Mouse (Mus musculus): ENCODE results near the gene Dcst2. TPM values are rescaled to one million over a fixed set of nuclear protein-coding genes. Genes with fewer than 3 reads are reported as not detected.

Dcst2 gene
- polyA plus RNA-seq, 1 experiment from 2014 or later: 10.0 TPM

- ATAC-seq: peak; percentile 84
- 4% methylated on average over 24 of the region's 29 CpGs for WGBS
- peaks cover 33% of the 10 kb centered on the region for H3K36me3 ChIP-seq (ENCODE audit: control insufficient read depth, insufficient read depth)
Observed at GRCm38 (mm10) chr3:89378394-89379067, 16.8 kb downstream of the Dcst2 start.

DNA sequence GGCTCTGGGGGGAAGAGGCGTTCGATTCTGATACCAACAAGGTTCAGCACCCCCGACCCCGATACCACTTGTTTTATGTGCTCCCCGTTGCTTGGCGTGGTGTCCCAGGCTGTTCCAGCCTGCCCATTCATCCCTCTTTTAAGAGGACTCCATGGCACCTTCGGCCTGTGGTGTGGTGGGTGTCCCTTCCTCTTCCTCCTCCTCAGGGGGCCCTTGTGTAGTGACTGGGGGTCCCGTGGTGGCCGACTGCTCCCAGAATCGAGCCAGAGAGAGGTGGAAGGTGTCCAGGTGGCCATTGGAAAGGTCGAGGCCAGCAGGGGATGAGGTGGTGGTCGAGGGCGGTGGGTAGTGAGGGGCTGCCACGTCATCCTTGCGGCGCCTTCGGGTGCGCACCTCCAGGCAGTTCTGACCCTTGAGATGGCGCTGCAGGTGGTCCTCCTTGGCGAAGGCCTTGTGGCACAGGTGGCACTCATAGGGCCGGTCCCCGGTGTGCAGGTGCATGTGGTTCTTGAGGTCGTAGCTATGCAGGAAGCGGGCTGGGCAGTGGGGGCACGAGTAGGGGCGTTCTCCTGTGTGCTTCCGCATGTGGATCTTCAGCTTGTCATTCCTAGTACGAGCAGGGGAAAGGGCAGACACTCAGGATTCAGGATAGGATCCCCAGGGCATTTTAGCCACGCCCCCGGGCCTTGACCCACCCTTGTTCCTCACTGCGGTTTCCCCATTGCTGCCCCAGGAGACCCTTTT is 17.8 kb downstream of the Dcst2 start:
- Histone ChIP-seq H3K9ac (ENCODE audit: low read depth, low read length) (no peak overlapping the region), H3K4me3 (ENCODE audit: low read depth, low read length) (no peak overlapping the region), H3K36me3 (ENCODE audit: control insufficient read depth, insufficient read depth) (peaks cover 41% of the 10 kb centered on the region), H3K4me1 (replicated peaks; ENCODE audit: control insufficient read depth, insufficient read depth, low read length) (peaks cover 9% of the 10 kb centered on the region), H3K9me3 (ENCODE audit: control insufficient read depth) (no peaks in the 10 kb centered on the region), H3K4me2 (replicated peaks; ENCODE audit: low read depth) (no peak overlapping the region), H3K27ac (ENCODE audit: low read depth, low read length) (0 out of 2 replicates have a peak overlapping the region, but pooled peaks have one; percentile 62), H3K27me3 (replicated peaks; ENCODE audit: control insufficient read depth, insufficient read depth, low read length) (no peaks in the 10 kb centered on the region)
- TF ChIP-seq CTCF (IDR thresholded peaks at IDR 0.05; ENCODE audit: low read depth): no peak
- no peak for ATAC-seq
- WGBS: 84% methylated on average over 31 of the region's 31 CpGs

More at GRCm38 (mm10) chr3:89378394-89379067, 16.8 kb downstream of the Dcst2 start:
- Histone ChIP-seq H3K4me1 (replicated peaks; ENCODE audit: control insufficient read depth, insufficient read depth, low read length) (peaks cover 9% of the 10 kb centered on the region; the same call in 1 of the 2 replicates), H3K4me2 (replicated peaks; ENCODE audit: low read depth) (peak overlapping the region; percentile 68), H3K27me3 (replicated peaks; ENCODE audit: control insufficient read depth, insufficient read depth, low read length) (no peaks in the 10 kb centered on the region), H3K27ac (ENCODE audit: low read depth, low read length) (peak overlapping the region; percentile 62), H3K9ac (ENCODE audit: low read depth, low read length) (peak overlapping the region; percentile 22; the same call in 1 of the 2 replicates), H3K4me3 (ENCODE audit: low read depth, low read length) (peak overlapping the region; percentile 45), H3K9me3 (ENCODE audit: control insufficient read depth) (no peaks in the 10 kb centered on the region)
- peak; percentile 96 for TF ChIP-seq CTCF (IDR thresholded peaks at IDR 0.05; ENCODE audit: low read depth)

DNA sequence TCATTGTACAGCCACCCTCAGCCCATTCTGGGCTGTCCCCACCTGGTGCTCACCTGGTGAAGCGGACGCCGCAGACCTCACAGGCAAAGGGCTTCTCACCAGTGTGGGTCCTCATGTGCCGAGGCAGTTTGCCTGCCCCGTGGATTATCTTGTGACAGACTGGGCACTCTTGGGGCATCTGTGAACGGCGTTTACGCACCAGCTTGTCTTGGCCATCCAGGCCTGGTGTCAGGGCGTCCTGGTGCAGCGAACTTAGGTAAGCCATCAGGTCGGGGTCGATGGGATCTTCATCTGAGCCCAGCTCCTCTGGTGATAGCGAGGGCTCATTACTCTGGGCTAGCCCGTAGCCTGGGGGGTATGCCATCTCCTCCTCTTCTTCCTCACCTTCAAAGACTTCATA is 18.5 kb downstream of the Dcst2 start:
- 89% methylated on average over 14 of the region's 14 CpGs for WGBS
- H3K36me3 ChIP-seq (ENCODE audit: control insufficient read depth, insufficient read depth): peaks cover 43% of the 10 kb centered on the region
- no peak overlapping the region for H3K27ac ChIP-seq (ENCODE audit: low read depth, low read length)
- no peaks in the 10 kb centered on the region for H3K9me3 ChIP-seq (ENCODE audit: control insufficient read depth)
- no peak for ATAC-seq
- no peak overlapping the region for H3K4me2 ChIP-seq (replicated peaks; ENCODE audit: low read depth)
- TF ChIP-seq CTCF (IDR thresholded peaks at IDR 0.05; ENCODE audit: low read depth): no peak
- H3K9ac ChIP-seq (ENCODE audit: low read depth, low read length): no peak overlapping the region
- peaks cover 9% of the 10 kb centered on the region for H3K4me1 ChIP-seq (replicated peaks; ENCODE audit: control insufficient read depth, insufficient read depth, low read length)
- no peak overlapping the region for H3K4me3 ChIP-seq (ENCODE audit: low read depth, low read length)
- no peaks in the 10 kb centered on the region for H3K27me3 ChIP-seq (replicated peaks; ENCODE audit: control insufficient read depth, insufficient read depth, low read length)

DNA sequence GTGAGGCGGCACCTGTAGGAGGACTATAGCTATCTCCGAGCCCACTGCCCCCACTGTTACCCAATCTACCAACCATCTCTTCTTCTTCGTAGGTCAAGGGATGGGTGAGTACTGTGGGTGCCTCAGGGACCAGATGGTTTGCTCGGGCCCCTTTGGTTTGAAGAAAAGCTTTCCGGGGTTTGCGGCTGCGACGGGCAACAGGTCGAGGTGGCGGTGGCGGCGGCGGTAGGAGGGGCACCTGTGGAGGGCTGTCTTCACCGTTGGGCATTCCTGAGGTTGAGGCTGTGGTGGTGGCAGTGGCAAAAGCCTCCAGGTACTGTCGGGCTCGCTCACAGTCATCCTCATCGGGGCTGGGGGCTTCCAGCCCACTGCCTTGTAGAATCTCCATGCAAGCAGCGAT is 18.9 kb downstream of the Dcst2 start:
- Histone ChIP-seq H3K36me3 (ENCODE audit: control insufficient read depth, insufficient read depth) (peaks cover 43% of the 10 kb centered on the region), H3K27ac (ENCODE audit: low read depth, low read length) (no peak overlapping the region), H3K27me3 (replicated peaks; ENCODE audit: control insufficient read depth, insufficient read depth, low read length) (no peaks in the 10 kb centered on the region), H3K4me2 (replicated peaks; ENCODE audit: low read depth) (no peak overlapping the region), H3K9ac (ENCODE audit: low read depth, low read length) (no peak overlapping the region), H3K9me3 (ENCODE audit: control insufficient read depth) (no peaks in the 10 kb centered on the region), H3K4me3 (ENCODE audit: low read depth, low read length) (no peak overlapping the region), H3K4me1 (replicated peaks; ENCODE audit: control insufficient read depth, insufficient read depth, low read length) (peaks cover 9% of the 10 kb centered on the region)
- TF ChIP-seq CTCF (IDR thresholded peaks at IDR 0.05; ENCODE audit: low read depth): no peak
- 90% methylated on average over 18 of the region's 18 CpGs for WGBS
- ATAC-seq: no peak

DNA sequence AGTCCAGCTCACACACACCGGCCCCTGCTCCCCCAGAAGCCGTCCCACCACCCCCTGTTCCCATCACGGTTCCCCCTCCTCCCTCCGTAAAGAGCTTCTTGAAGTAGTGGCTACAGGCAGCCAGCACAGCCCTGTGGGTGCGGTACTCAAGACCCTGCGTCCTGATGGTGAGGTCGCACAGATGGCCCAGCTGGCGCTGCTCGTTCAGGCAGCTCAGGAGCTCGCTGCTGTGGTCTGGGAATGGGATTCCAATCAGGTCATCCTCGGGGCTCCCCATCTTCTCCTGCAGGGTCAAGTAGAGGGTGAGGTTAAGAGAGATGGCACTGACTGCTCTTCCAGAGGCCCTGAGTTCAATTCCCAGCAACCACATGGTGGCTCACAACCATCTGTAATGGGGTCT is 19.5 kb downstream of the Dcst2 start:
- H3K27ac ChIP-seq (ENCODE audit: low read depth, low read length): no peak overlapping the region
- peaks cover 9% of the 10 kb centered on the region for H3K4me1 ChIP-seq (replicated peaks; ENCODE audit: control insufficient read depth, insufficient read depth, low read length)
- H3K4me3 ChIP-seq (ENCODE audit: low read depth, low read length): no peak overlapping the region
- H3K9ac ChIP-seq (ENCODE audit: low read depth, low read length): no peak overlapping the region
- TF ChIP-seq CTCF (IDR thresholded peaks at IDR 0.05; ENCODE audit: low read depth): no peak
- no peaks in the 10 kb centered on the region for H3K27me3 ChIP-seq (replicated peaks; ENCODE audit: control insufficient read depth, insufficient read depth, low read length)
- no peaks in the 10 kb centered on the region for H3K9me3 ChIP-seq (ENCODE audit: control insufficient read depth)
- H3K4me2 ChIP-seq (replicated peaks; ENCODE audit: low read depth): no peak overlapping the region
- no peak for ATAC-seq
- H3K36me3 ChIP-seq (ENCODE audit: control insufficient read depth, insufficient read depth): peaks cover 42% of the 10 kb centered on the region
- WGBS: 78% methylated on average over 11 of the region's 11 CpGs

DNA sequence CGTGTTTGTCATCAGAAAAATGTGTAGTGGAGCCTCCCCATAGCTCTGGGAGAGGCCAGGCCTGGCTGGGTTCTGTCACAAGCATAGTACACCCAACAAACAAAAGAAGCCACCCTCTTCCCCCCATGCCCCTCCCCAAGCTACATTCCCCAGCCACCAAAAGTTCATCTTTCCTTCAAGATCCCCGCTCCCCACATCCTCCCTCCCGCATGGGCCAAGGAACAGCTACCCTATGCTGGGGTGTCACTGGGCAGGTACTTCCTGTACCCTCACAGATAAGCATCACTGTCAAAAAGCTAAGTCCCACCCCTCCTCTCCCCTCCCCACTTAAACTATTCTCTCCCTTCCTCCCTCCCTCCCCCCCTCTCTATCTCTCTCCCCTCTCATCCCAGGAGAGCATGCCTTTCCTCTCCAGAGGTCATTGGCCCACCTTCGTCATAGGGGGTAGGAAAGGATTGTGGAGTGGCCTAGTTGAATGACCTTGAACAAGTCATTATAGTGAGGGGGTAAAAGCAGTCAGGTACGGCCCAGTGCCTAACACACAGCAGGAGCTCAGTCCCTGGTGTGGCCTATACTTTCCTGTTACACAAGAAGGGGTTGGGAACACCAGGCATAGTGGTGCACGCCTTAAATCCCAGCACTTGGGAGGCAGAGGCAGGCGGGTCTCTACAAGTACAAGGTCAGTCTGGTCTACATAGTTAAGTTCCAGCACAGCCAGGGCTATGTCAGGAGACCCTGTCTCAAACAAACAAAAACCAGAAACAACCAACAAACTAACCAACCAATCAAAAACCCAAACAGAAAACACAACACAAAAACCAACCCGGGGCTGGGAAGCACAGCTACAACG is 20.5 kb downstream of the Dcst2 start:
- WGBS: 84% methylated on average over 9 of the region's 9 CpGs
- Histone ChIP-seq H3K36me3 (ENCODE audit: control insufficient read depth, insufficient read depth) (peaks cover 38% of the 10 kb centered on the region), H3K27ac (ENCODE audit: low read depth, low read length) (no peak overlapping the region), H3K4me1 (replicated peaks; ENCODE audit: control insufficient read depth, insufficient read depth, low read length) (peaks cover 16% of the 10 kb centered on the region), H3K27me3 (replicated peaks; ENCODE audit: control insufficient read depth, insufficient read depth, low read length) (no peaks in the 10 kb centered on the region), H3K9me3 (ENCODE audit: control insufficient read depth) (no peaks in the 10 kb centered on the region), H3K9ac (ENCODE audit: low read depth, low read length) (no peak overlapping the region), H3K4me2 (replicated peaks; ENCODE audit: low read depth) (no peak overlapping the region), H3K4me3 (ENCODE audit: low read depth, low read length) (no peak overlapping the region)
- no peak for ATAC-seq
- no peak for TF ChIP-seq CTCF (IDR thresholded peaks at IDR 0.05; ENCODE audit: low read depth)
